Mouse (Mus musculus): ENCODE data around the gene Tmem256. TPM values are rescaled to one million over a fixed set of nuclear protein-coding genes. Genes with fewer than 3 reads are reported as not detected.

The Tmem256 gene
- 137 and 187 TPM in 2 replicates for polyA plus RNA-seq (2012; rRNA removed)

GRCm38 (mm10) chr11:69837952-69838713, at the start of gene Tmem256:
Gene Tmem256, plus strand, starts transcription at chr11:69838514.

GRCm38 (mm10) chr11:69795168-69795982, 42.9 kb upstream of the Tmem256 start, which contains the start of gene Chrnb1:
Gene Chrnb1, minus strand, starts transcription at chr11:69795943.

DNA sequence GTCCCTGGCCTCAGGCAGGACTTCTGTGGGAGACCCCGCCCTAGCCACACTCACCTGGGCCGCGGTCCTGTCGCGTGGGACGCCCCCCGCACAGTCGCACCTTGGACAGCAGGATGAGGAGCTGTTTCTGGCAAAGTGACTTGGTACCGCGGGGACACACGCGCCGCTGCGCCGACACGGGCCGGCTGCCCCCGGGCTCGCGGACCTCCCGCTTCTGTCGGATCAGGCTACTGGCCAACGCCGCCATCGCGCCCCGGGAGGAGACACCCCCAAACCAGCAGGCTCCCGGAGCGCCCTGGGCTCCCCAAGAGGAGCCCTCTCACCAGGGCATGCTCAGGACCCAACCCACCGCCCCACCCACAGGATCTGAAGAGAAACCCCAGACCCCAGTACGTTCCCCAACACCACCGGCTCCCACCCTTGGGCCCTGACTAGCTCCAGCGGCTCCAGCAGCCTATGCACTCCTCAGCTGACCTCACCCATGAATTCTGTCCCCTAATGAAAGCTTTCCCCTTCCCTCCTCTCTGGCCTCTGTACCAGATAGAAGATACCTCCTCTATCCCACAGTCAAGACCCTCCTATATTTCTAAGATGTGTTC, 36.8 kb upstream of the Tmem256 start, which contains the start of gene Fgf11:
TSS of gene Fgf11 (minus strand) at position 479 of the 599 bp plus-strand sequence.

GRCm38 (mm10) chr11:69804972-69805909, 33.1 kb upstream of the Tmem256 start, which contains the start of gene Tmem102:
Gene Tmem102, minus strand, starts transcription at chr11:69805624.

DNA sequence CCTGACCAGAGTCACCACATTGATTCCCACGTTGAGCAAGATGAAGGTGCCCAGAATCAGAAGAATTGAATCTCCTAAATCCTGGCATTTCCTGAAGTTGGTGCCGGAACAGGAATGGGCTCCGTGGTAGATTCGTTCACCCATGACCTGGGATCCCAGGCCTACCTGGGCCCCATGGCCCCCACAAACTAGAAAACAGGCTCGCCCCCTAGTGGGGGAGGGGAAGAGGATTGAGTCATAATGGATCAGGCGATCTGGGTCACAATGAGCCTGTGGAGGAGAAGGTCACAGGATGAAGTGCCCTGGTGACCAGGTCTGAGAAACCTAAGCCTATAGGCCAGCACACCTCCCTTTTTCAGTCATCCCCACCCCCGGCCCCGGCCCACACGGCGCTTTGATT, 23.2 kb upstream of the Tmem256 start, which contains the start of gene Gm39566:
TSS of gene Gm39566 (minus strand) at position 144 of the 400 bp plus-strand sequence.

GRCm38 (mm10) chr11:69818365-69818764, 19.9 kb upstream of the Tmem256 start, which contains the start of gene Spem2:
Gene Spem2, minus strand, starts transcription at chr11:69818465.

DNA sequence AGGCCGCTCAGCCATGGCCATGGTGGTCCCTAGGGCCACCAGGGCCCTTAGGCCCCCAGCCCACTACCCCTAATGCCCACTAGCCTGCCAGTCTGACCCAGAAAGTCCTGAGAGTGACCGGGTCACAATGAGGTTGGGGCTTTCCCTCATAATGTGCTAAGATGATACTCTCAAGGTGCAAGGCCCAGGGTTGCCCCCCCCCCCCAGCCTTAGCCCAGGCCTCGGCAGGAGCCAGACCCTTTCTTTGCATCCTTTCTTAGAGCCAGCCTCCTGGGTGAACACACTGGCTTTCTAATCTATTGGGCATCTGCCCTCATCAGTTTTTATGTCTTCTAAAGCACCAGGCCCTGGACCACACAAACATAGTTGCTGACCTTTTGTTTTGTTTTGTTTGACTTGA, 16.2 kb upstream of the Tmem256 start, which contains the start of gene Spem1:
TSS of gene Spem1 (minus strand) at position 101 of the 400 bp plus-strand sequence.

DNA sequence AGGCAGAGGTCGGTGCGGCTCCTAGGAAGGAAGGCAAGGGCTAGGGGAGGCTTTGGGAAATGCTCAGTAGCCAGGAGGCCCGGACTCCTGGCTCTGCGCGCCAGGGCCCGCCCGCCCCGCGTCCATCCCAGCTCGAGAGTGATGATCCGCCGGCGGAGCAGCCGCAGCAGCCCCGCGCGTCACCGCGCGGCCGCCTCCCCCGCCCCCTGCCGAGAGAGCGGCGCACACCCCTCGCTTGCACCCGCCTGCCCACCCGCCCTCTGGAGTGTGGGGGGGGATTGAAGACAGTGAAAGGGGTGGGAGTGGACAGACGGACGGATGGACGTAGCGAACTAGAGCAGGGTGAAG, 736 bp upstream of the Tmem256 start, which contains the start of gene Nlgn2:
TSS of gene Nlgn2 (minus strand) at position 181 of the 348 bp plus-strand sequence.

GRCm38 (mm10) chr11:69846198-69846680, 7.9 kb downstream of the Tmem256 start, which contains the start of gene Plscr3:
Gene Plscr3, plus strand, starts transcription at chr11:69846376.

GRCm38 (mm10) chr11:69858113-69858998, 20.0 kb downstream of the Tmem256 start, which contains the start of gene Tnk1:
Gene Tnk1, minus strand, starts transcription at chr11:69858730.

GRCm38 (mm10) chr11:69877878-69878277, 39.6 kb downstream of the Tmem256 start, which contains the start of gene Tmem95:
Gene Tmem95, minus strand, starts transcription at chr11:69878018.

GRCm38 (mm10) chr11:69880853-69881603, 42.7 kb downstream of the Tmem256 start, which contains the start of gene Kctd11:
Gene Kctd11, minus strand, starts transcription at chr11:69881406.

Other genes starting within 250 kb of the Tmem256 start
- gene Atp1b2, start 232.6 kb upstream of the Tmem256 start, polyA plus RNA-seq (2012; rRNA removed) = 11.4 and 13.4 TPM in 2 replicates
- 0.86 and 1.6 TPM in 2 replicates for gene Shbg, start 220.6 kb upstream of the Tmem256 start, polyA plus RNA-seq (2012; rRNA removed)
- gene Sat2, start 216.5 kb upstream of the Tmem256 start, polyA plus RNA-seq (2012; rRNA removed) = 14.8 and 16.0 TPM in 2 replicates
- gene Fxr2, start 205.5 kb upstream of the Tmem256 start, polyA plus RNA-seq (2012; rRNA removed) = 126 and 156 TPM in 2 replicates
- gene Sox15, start 183.2 kb upstream of the Tmem256 start, polyA plus RNA-seq (2012; rRNA removed) = 0.12 and 0.22 TPM in 2 replicates
- gene Mpdu1, start 175.9 kb upstream of the Tmem256 start, polyA plus RNA-seq (2012; rRNA removed) = 97.0 and 101 TPM in 2 replicates
- 4.7 and 9.4 TPM in 2 replicates for gene Cd68, start 172.4 kb upstream of the Tmem256 start, polyA plus RNA-seq (2012; rRNA removed)
- 1,301 and 1,419 TPM in 2 replicates for gene Eif4a1, start 166.1 kb upstream of the Tmem256 start, polyA plus RNA-seq (2012; rRNA removed)
- gene Senp3, start 156.4 kb upstream of the Tmem256 start, polyA plus RNA-seq (2012; rRNA removed) = 92.5 and 186 TPM in 2 replicates
- gene Tnfsf13, start 152.7 kb upstream of the Tmem256 start, polyA plus RNA-seq (2012; rRNA removed) = 0.29 and 0.97 TPM in 2 replicates
- gene Tnfsf12, start 142.7 kb upstream of the Tmem256 start, polyA plus RNA-seq (2012; rRNA removed) = 4.4 and 4.9 TPM in 2 replicates
- 1.7 and 2.3 TPM in 2 replicates for gene Tnfsfm13, start 142.4 kb upstream of the Tmem256 start, polyA plus RNA-seq (2012; rRNA removed)
- gene Polr2a, start 79.9 kb upstream of the Tmem256 start, polyA plus RNA-seq (2012; rRNA removed) = 48.6 and 79.6 TPM in 2 replicates
- gene Slc35g3, start 76.5 kb upstream of the Tmem256 start, polyA plus RNA-seq (2012; rRNA removed) = 0.16 and 0.30 TPM in 2 replicates
- gene Zbtb4, start 72.6 kb upstream of the Tmem256 start, polyA plus RNA-seq (2012; rRNA removed) = 4.7 and 5.0 TPM in 2 replicates
- 1.7 and 15.7 TPM in 2 replicates for gene Chrnb1, start 42.6 kb upstream of the Tmem256 start, polyA plus RNA-seq (2012; rRNA removed)
- 4.7 and 7.5 TPM in 2 replicates for gene Fgf11, start 36.7 kb upstream of the Tmem256 start, polyA plus RNA-seq (2012; rRNA removed)
- 0.19 and 0.27 TPM in 2 replicates for gene Tmem102, start 32.9 kb upstream of the Tmem256 start, polyA plus RNA-seq (2012; rRNA removed)
- gene Gm39566, start 23.2 kb upstream of the Tmem256 start, polyA plus RNA-seq (2012; rRNA removed) = not detected in 2 replicates
- not detected in 2 replicates for gene Spem2, start 20.0 kb upstream of the Tmem256 start, polyA plus RNA-seq (2012; rRNA removed)
- 0.80 and 0.86 TPM in 2 replicates for gene Spem1, start 16.3 kb upstream of the Tmem256 start, polyA plus RNA-seq (2012; rRNA removed)
- gene Nlgn2, start 730 bp upstream of the Tmem256 start, polyA plus RNA-seq (2012; rRNA removed) = 70.3 and 84.9 TPM in 2 replicates
- 60.2 and 99.9 TPM in 2 replicates for gene Plscr3, start 7.9 kb downstream of the Tmem256 start, polyA plus RNA-seq (2012; rRNA removed)
- gene Tnk1, start 20.2 kb downstream of the Tmem256 start, polyA plus RNA-seq (2012; rRNA removed) = 0.25 and 0.65 TPM in 2 replicates
- not detected in 2 replicates for gene Tmem95, start 39.5 kb downstream of the Tmem256 start, polyA plus RNA-seq (2012; rRNA removed)
- gene Kctd11, start 42.9 kb downstream of the Tmem256 start, polyA plus RNA-seq (2012; rRNA removed) = 2.3 and 2.9 TPM in 2 replicates
- gene Acap1, start 57.0 kb downstream of the Tmem256 start, polyA plus RNA-seq (2012; rRNA removed) = 2.0 and 2.4 TPM in 2 replicates
- 10.4 and 14.1 TPM in 2 replicates for gene 2810408A11Rik, start 62.5 kb downstream of the Tmem256 start, polyA plus RNA-seq (2012; rRNA removed)
- gene Neurl4, start 62.6 kb downstream of the Tmem256 start, polyA plus RNA-seq (2012; rRNA removed) = 86.7 and 121 TPM in 2 replicates
- 71.0 and 88.1 TPM in 2 replicates for gene Gps2, start 75.4 kb downstream of the Tmem256 start, polyA plus RNA-seq (2012; rRNA removed)
- 1,164 and 1,181 TPM in 2 replicates for gene Eif5a, start 83.4 kb downstream of the Tmem256 start, polyA plus RNA-seq (2012; rRNA removed)
- gene Ybx2, start 97.3 kb downstream of the Tmem256 start, polyA plus RNA-seq (2012; rRNA removed) = 23.1 and 36.5 TPM in 2 replicates
- gene Slc2a4, start 109.7 kb downstream of the Tmem256 start, polyA plus RNA-seq (2012; rRNA removed) = 10.3 and 24.4 TPM in 2 replicates
- 2.3 and 5.7 TPM in 2 replicates for gene Cldn7, start 126.3 kb downstream of the Tmem256 start, polyA plus RNA-seq (2012; rRNA removed)
- 88.4 and 139 TPM in 2 replicates for gene Ctdnep1, start 142.6 kb downstream of the Tmem256 start, polyA plus RNA-seq (2012; rRNA removed)
- 112 and 147 TPM in 2 replicates for gene Elp5, start 144.0 kb downstream of the Tmem256 start, polyA plus RNA-seq (2012; rRNA removed)
- 303 and 380 TPM in 2 replicates for gene Gabarap, start 152.6 kb downstream of the Tmem256 start, polyA plus RNA-seq (2012; rRNA removed)
- gene Phf23, start 157.3 kb downstream of the Tmem256 start, polyA plus RNA-seq (2012; rRNA removed) = 66.5 and 98.1 TPM in 2 replicates
- 32.7 and 40.0 TPM in 2 replicates for gene Dvl2, start 162.1 kb downstream of the Tmem256 start, polyA plus RNA-seq (2012; rRNA removed)
- gene Acadvl, start 176.9 kb downstream of the Tmem256 start, polyA plus RNA-seq (2012; rRNA removed) = 32.6 and 38.6 TPM in 2 replicates
- gene Dlg4, start 178.4 kb downstream of the Tmem256 start, polyA plus RNA-seq (2012; rRNA removed) = 71.2 and 101 TPM in 2 replicates
- gene Asgr1, start 215.6 kb downstream of the Tmem256 start, polyA plus RNA-seq (2012; rRNA removed) = 1.4 TPM in 2 replicates

Data from central nervous system, embryonic 11.5 days (tissue).